10 mouse cellular contexts compared by ENCODE assay signal in genomic region chr17:58503612-58504011, GRCm38 (mm10).
"Had no signal": no experiment of that assay in that cellular context is flagged by ENCODE, and none has a peak within 500 bp of the region (broad histone marks: within the 10 kb centered on the region; RNA-seq: fewer than 3 reads in every experiment).

No protein-coding gene starts in this region.

- DNase-seq: kidney, adult 2 months; kidney, postnatal 36 days; left cerebral cortex, postnatal 4 days; liver, embryonic 13.5 days; lung, adult 2 months; lung, postnatal 14 days; lung, postnatal 4 days; thymus, adult 18-20 months; thymus, postnatal 14 days; thymus, postnatal 4 days had no signal
